12 mouse cellular contexts compared by ENCODE assay signal in genomic region chr17:48825212-48825913, GRCm38 (mm10).
DNase-seq lines count a peak whose midpoint lies in the region; ATAC-seq and TF ChIP-seq lines count a peak whose summit lies in the region.
"Had no signal": no experiment of that assay in that cellular context is flagged by ENCODE, and none has a peak within 500 bp of the region (broad histone marks: within the 10 kb centered on the region; RNA-seq: fewer than 3 reads in every experiment).

No protein-coding gene starts in this region.

- H3K4me2 ChIP-seq in intestine, postnatal 0 days (replicated peaks; ENCODE audit: low read depth), result no peak overlapping the region
- no peak overlapping the region for H3K4me2 ChIP-seq in intestine, embryonic 16.5 days (ENCODE audit: low read depth, low read length)
- H3K4me2 ChIP-seq: embryonic facial prominence, embryonic 12.5 days had no signal

- no peak overlapping the region for H3K9ac ChIP-seq in intestine, postnatal 0 days (ENCODE audit: low read depth, low read length)
- H3K9ac ChIP-seq in intestine, embryonic 16.5 days (ENCODE audit: low read depth, low read length), result no peak overlapping the region
- H3K9ac ChIP-seq: embryonic facial prominence, embryonic 12.5 days had no signal

- WGBS in intestine, postnatal 0 days, result 60% methylated on average over 9 of the region's 9 CpGs
- WGBS in intestine, embryonic 16.5 days, result 69% methylated on average over 9 of the region's 9 CpGs

- no peak for TF ChIP-seq CTCF in intestine, postnatal 0 days (IDR thresholded peaks at IDR 0.05; ENCODE audit: low read depth)
- TF ChIP-seq CTCF in brain, embryonic 14.5 days (IDR thresholded peaks at IDR 0.05; ENCODE audit: borderline replicate concordance, extremely low read depth, insufficient read depth, insufficient read length), result 0 out of 2 replicates have a peak, but pooled peaks have one; percentile 2

- no peaks in the 10 kb centered on the region for H3K27me3 ChIP-seq in intestine, postnatal 0 days (replicated peaks; ENCODE audit: control insufficient read depth, insufficient read depth, low read length)
- H3K27me3 ChIP-seq in intestine, embryonic 16.5 days (replicated peaks; ENCODE audit: control insufficient read depth, insufficient read depth, low read length), result no peaks in the 10 kb centered on the region
- H3K27me3 ChIP-seq: embryonic facial prominence, embryonic 12.5 days had no signal

- TF ChIP-seq POLR2A in brain, embryonic 14.5 days (IDR thresholded peaks at IDR 0.05; ENCODE audit: borderline replicate concordance, extremely low read depth, insufficient read depth, insufficient read length, poor library complexity, severe bottlenecking), result no peak

- ATAC-seq in intestine, postnatal 0 days, result peak; percentile 51
- no peak for ATAC-seq in intestine, embryonic 16.5 days

- no peak overlapping the region for H3K27ac ChIP-seq in intestine, postnatal 0 days (ENCODE audit: low read depth, low read length)
- no peak overlapping the region for H3K27ac ChIP-seq in intestine, embryonic 16.5 days (ENCODE audit: low read length)
- H3K27ac ChIP-seq: embryonic facial prominence, embryonic 12.5 days had no signal

- H3K9me3 ChIP-seq in intestine, postnatal 0 days (ENCODE audit: control insufficient read depth), result no peaks in the 10 kb centered on the region
- no peaks in the 10 kb centered on the region for H3K9me3 ChIP-seq in intestine, embryonic 16.5 days (ENCODE audit: control insufficient read depth, low read length)
- H3K9me3 ChIP-seq: embryonic facial prominence, embryonic 12.5 days had no signal

- no peak overlapping the region for H3K4me3 ChIP-seq in intestine, postnatal 0 days (ENCODE audit: low read depth, low read length)
- H3K4me3 ChIP-seq in intestine, embryonic 16.5 days (ENCODE audit: low read length), result no peak overlapping the region
- H3K4me3 ChIP-seq: embryonic facial prominence, embryonic 12.5 days had no signal

- H3K4me1 ChIP-seq in intestine, postnatal 0 days (replicated peaks; ENCODE audit: control insufficient read depth, insufficient read depth, low read length), result no peaks in the 10 kb centered on the region
- H3K4me1 ChIP-seq in intestine, embryonic 16.5 days (ENCODE audit: control insufficient read depth, insufficient read depth, low read length), result no peaks in the 10 kb centered on the region

- H3K36me3 ChIP-seq in intestine, postnatal 0 days (ENCODE audit: control insufficient read depth, insufficient read depth), result no peaks in the 10 kb centered on the region
- no peaks in the 10 kb centered on the region for H3K36me3 ChIP-seq in intestine, embryonic 16.5 days (ENCODE audit: control insufficient read depth, insufficient read depth, low read length)
- H3K36me3 ChIP-seq: embryonic facial prominence, embryonic 12.5 days had no signal

- DNase-seq in right cerebral cortex, adult 18-20 months, result peak; percentile 34
- no peak for DNase-seq in right cerebral cortex, postnatal 4 days
- no peak for DNase-seq in brain, embryonic 14.5 days (ENCODE audit: low read depth)
- peak; percentile 24 for DNase-seq in telencephalon, adult 2 months (ENCODE audit: low read depth, low spot score)
- DNase-seq in ovary, postnatal 10 days (ENCODE audit: low spot score), result no peak
- DNase-seq: cerebellum, postnatal 25 days; kidney, postnatal 25 days; left cerebral cortex, postnatal 4 days; lung, adult 18-20 months had no signal

Comparison
In these comparisons a context has a peak if more than half of its experiments do, and no peak if none do; other contexts are left out.
1. DNase-seq: peak in right cerebral cortex, adult 18-20 months (single experiment) and telencephalon, adult 2 months (single experiment); none in right cerebral cortex, postnatal 4 days (single experiment), brain, embryonic 14.5 days (single experiment) and ovary, postnatal 10 days (single experiment).